Mouse (Mus musculus): ENCODE data around the gene Tlnrd1. TPM values are rescaled to one million over a fixed set of nuclear protein-coding genes. Genes with fewer than 3 reads are reported as not detected.

Gene Tlnrd1
- polyA plus RNA-seq (2012; fragmentation: generic; extraction: Trizol) = 25.5 TPM

- Histone ChIP-seq H3ac (ENCODE audit: control insufficient read depth, insufficient read length) (peak within 1 kb of the TSS; percentile 78), H3K4me3 (peak within 1 kb of the TSS; percentile 43), H3K36me3 (ENCODE audit: control insufficient read depth, insufficient read depth) (no peaks in the 10 kb centered on the region), H3K79me2 (ENCODE audit: control insufficient read depth, insufficient read depth) (peaks cover 38% of the 10 kb centered on the region), H3K27me3 (ENCODE audit: control insufficient read depth, insufficient read depth, insufficient read length) (no peaks in the 10 kb centered on the region), H3K4me2 (ENCODE audit: low read depth) (peak within 1 kb of the TSS; percentile 87)
- TF ChIP-seq TCF3 (IDR thresholded peaks at IDR 0.05; ENCODE audit: insufficient read length, low read depth) (no peak), POLR2A (IDR thresholded peaks at IDR 0.05; ENCODE audit: insufficient read length, low read depth) (peak; percentile 79), TCF12 (IDR thresholded peaks at IDR 0.05; ENCODE audit: insufficient read depth, poor library complexity, severe bottlenecking) (no peak), CEBPB (IDR thresholded peaks at IDR 0.05; ENCODE audit: insufficient read depth, poor library complexity, severe bottlenecking) (no peak), REST (IDR thresholded peaks at IDR 0.05; ENCODE audit: insufficient read depth, insufficient read length) (no peak), SRF (IDR thresholded peaks at IDR 0.05; ENCODE audit: control insufficient read depth, insufficient read length, low read depth) (no peak), USF1 (IDR thresholded peaks at IDR 0.05; ENCODE audit: low read depth) (no peak), MAX (IDR thresholded peaks at IDR 0.05; ENCODE audit: low read depth) (no peak), MYOD1 (IDR thresholded peaks at IDR 0.05; ENCODE audit: control insufficient read depth in 1 of 3, insufficient read length in 2 of 3, low read depth in 2 of 3) (peak in 1 of 3 experiments; percentile 36), E2F4 (IDR thresholded peaks at IDR 0.05; ENCODE audit: insufficient read depth) (no peak), MYOG (IDR thresholded peaks at IDR 0.05; ENCODE audit: control insufficient read depth in 1 of 3, insufficient read depth in 1 of 3, insufficient read length in 2 of 3, low read depth in 2 of 3) (peak in 1 of 3 experiments; percentile 48), POLR2AphosphoS2 (IDR thresholded peaks at IDR 0.05; ENCODE audit: insufficient read length, low read depth) (peak; percentile 63)
Observed at GRCm38 (mm10) chr7:83884021-83884658, at the start of gene Tlnrd1, which contains the start of gene Mesd. Tlnrd1 (minus strand) TSS chr7:83884305. Mesd (plus strand) TSS chr7:83884466.

- no peaks in the 10 kb centered on the region for H3K79me2 ChIP-seq (ENCODE audit: control insufficient read depth, insufficient read depth)
- no peaks in the 10 kb centered on the region for H3K27me3 ChIP-seq (ENCODE audit: control insufficient read depth, insufficient read depth, insufficient read length)
- TF ChIP-seq E2F4 (IDR thresholded peaks at IDR 0.05; ENCODE audit: insufficient read depth) (no peak), POLR2A (IDR thresholded peaks at IDR 0.05; ENCODE audit: insufficient read length, low read depth) (no peak), REST (IDR thresholded peaks at IDR 0.05; ENCODE audit: insufficient read depth, insufficient read length) (no peak), MYOD1 (IDR thresholded peaks at IDR 0.05; ENCODE audit: control insufficient read depth in 1 of 3, insufficient read length in 2 of 3, low read depth in 2 of 3) (no peak), TCF3 (IDR thresholded peaks at IDR 0.05; ENCODE audit: insufficient read length, low read depth) (no peak), MYOG (IDR thresholded peaks at IDR 0.05; ENCODE audit: control insufficient read depth in 1 of 3, insufficient read depth in 1 of 3, insufficient read length in 2 of 3, low read depth in 2 of 3) (no peak)
- H3K4me3 ChIP-seq = no peak overlapping the region
- no peaks in the 10 kb centered on the region for H3K36me3 ChIP-seq (ENCODE audit: control insufficient read depth, insufficient read depth)
- H3ac ChIP-seq (ENCODE audit: control insufficient read depth, insufficient read length) = no peak overlapping the region
- H3K4me2 ChIP-seq (ENCODE audit: low read depth) = no peak overlapping the region
Observed at GRCm38 (mm10) chr7:83921637-83922036, 37.5 kb upstream of the Tlnrd1 start.

- no peak overlapping the region for H3K4me3 ChIP-seq
- H3ac ChIP-seq (ENCODE audit: control insufficient read depth, insufficient read length) = no peak overlapping the region
- no peaks in the 10 kb centered on the region for H3K27me3 ChIP-seq (ENCODE audit: control insufficient read depth, insufficient read depth, insufficient read length)
- no peaks in the 10 kb centered on the region for H3K36me3 ChIP-seq (ENCODE audit: control insufficient read depth, insufficient read depth)
- H3K4me2 ChIP-seq (ENCODE audit: low read depth) = no peak overlapping the region
- TF ChIP-seq TCF12 (IDR thresholded peaks at IDR 0.05; ENCODE audit: insufficient read depth, poor library complexity, severe bottlenecking) = no peak
- TF ChIP-seq SRF (IDR thresholded peaks at IDR 0.05; ENCODE audit: control insufficient read depth, insufficient read length, low read depth) = no peak
- no peak for TF ChIP-seq REST (IDR thresholded peaks at IDR 0.05; ENCODE audit: insufficient read depth, insufficient read length)
- TF ChIP-seq POLR2A (IDR thresholded peaks at IDR 0.05; ENCODE audit: insufficient read length, low read depth) = no peak
- TF ChIP-seq TCF3 (IDR thresholded peaks at IDR 0.05; ENCODE audit: insufficient read length, low read depth) = no peak
- no peak for TF ChIP-seq USF1 (IDR thresholded peaks at IDR 0.05; ENCODE audit: low read depth)
- no peak for TF ChIP-seq MAX (IDR thresholded peaks at IDR 0.05; ENCODE audit: low read depth)
- TF ChIP-seq MYOD1 (IDR thresholded peaks at IDR 0.05; ENCODE audit: control insufficient read depth in 1 of 3, insufficient read length in 2 of 3, low read depth in 2 of 3) = no peak
- no peak for TF ChIP-seq MYOG (IDR thresholded peaks at IDR 0.05; ENCODE audit: control insufficient read depth in 1 of 3, insufficient read depth in 1 of 3, insufficient read length in 2 of 3, low read depth in 2 of 3)
- no peak for TF ChIP-seq POLR2AphosphoS2 (IDR thresholded peaks at IDR 0.05; ENCODE audit: insufficient read length, low read depth)
- H3K79me2 ChIP-seq (ENCODE audit: control insufficient read depth, insufficient read depth) = no peaks in the 10 kb centered on the region
Observed at GRCm38 (mm10) chr7:83920241-83920640, 36.1 kb upstream of the Tlnrd1 start.

GRCm38 (mm10) chr7:83914566-83914965 lies 30.5 kb upstream of the Tlnrd1 start:
- TF ChIP-seq REST (IDR thresholded peaks at IDR 0.05; ENCODE audit: insufficient read depth, insufficient read length) (no peak), MYOD1 (IDR thresholded peaks at IDR 0.05; ENCODE audit: control insufficient read depth in 1 of 3, insufficient read length in 2 of 3, low read depth in 2 of 3) (no peak), SRF (IDR thresholded peaks at IDR 0.05; ENCODE audit: control insufficient read depth, insufficient read length, low read depth) (no peak), MAX (IDR thresholded peaks at IDR 0.05; ENCODE audit: low read depth) (no peak), TCF12 (IDR thresholded peaks at IDR 0.05; ENCODE audit: insufficient read depth, poor library complexity, severe bottlenecking) (no peak), CEBPB (IDR thresholded peaks at IDR 0.05; ENCODE audit: insufficient read depth, poor library complexity, severe bottlenecking) (no peak), POLR2A (IDR thresholded peaks at IDR 0.05; ENCODE audit: insufficient read length, low read depth) (no peak), TCF3 (IDR thresholded peaks at IDR 0.05; ENCODE audit: insufficient read length, low read depth) (no peak)
- no peaks in the 10 kb centered on the region for H3K36me3 ChIP-seq (ENCODE audit: control insufficient read depth, insufficient read depth)
- no peak overlapping the region for H3K4me2 ChIP-seq (ENCODE audit: low read depth)
- no peaks in the 10 kb centered on the region for H3K27me3 ChIP-seq (ENCODE audit: control insufficient read depth, insufficient read depth, insufficient read length)
- H3K79me2 ChIP-seq (ENCODE audit: control insufficient read depth, insufficient read depth) = no peaks in the 10 kb centered on the region
- no peak overlapping the region for H3K4me3 ChIP-seq
- H3ac ChIP-seq (ENCODE audit: control insufficient read depth, insufficient read length) = no peak overlapping the region
